Mouse (Mus musculus) ES-E14 (cell line): ENCODE measurements around the gene Pms2. TPM values are rescaled to one million over a fixed set of nuclear protein-coding genes. Genes with fewer than 3 reads are reported as not detected.

ENCODE experiments used
- DNase-seq: peaks from one replicate; pipeline ENCODE4 v3.0.0-alpha.2; 2013; ENCODE audit warnings: low read depth, low spot score
- H3K27ac ChIP-seq: 2 replicates; pipeline ENCODE4 v1.5.1; 2012; ENCODE audit warnings: low read depth, mild to moderate bottlenecking, low read length, moderate library complexity, mixed read lengths; ENCODE audit not compliant: poor library complexity, insufficient read depth, severe bottlenecking
- H3K36me3 ChIP-seq: 2 replicates; pipeline ENCODE4 v1.6.1; 2012; ENCODE audit warnings: mild to moderate bottlenecking, low read length, moderate library complexity, mixed read lengths; ENCODE audit not compliant: control insufficient read depth, poor library complexity, insufficient read depth, severe bottlenecking
- H3K4me1 ChIP-seq, 2 experiments: fragments of 150-350 bp in 1 of 2; sonication (generic) in 1 of 2; 2 replicates each; pipeline ENCODE4 v1.6.1; 2012; ENCODE audit warnings: low read length in 2 of 2, mild to moderate bottlenecking in 1 of 2, mixed read lengths in 1 of 2; ENCODE audit not compliant: control insufficient read depth in 2 of 2, insufficient read depth in 2 of 2, poor library complexity in 1 of 2
- H3K4me3 ChIP-seq, 2 experiments: fragments of 150-350 bp in 1 of 2; sonication (generic) in 1 of 2; 2 replicates each; pipeline ENCODE4 v1.5.1; 2012; ENCODE audit warnings: low read length in 2 of 2, low read depth in 1 of 2, mild to moderate bottlenecking in 1 of 2, mixed read lengths in 1 of 2; ENCODE audit not compliant: insufficient read depth in 1 of 2, poor library complexity in 1 of 2, severe bottlenecking in 1 of 2
- H3K9ac ChIP-seq: 2 replicates; pipeline ENCODE4 v1.6.1; 2012; ENCODE audit warnings: low read depth, mild to moderate bottlenecking, low read length, mixed read lengths; ENCODE audit not compliant: poor library complexity, insufficient read depth, severe bottlenecking
- H3K9me3 ChIP-seq: fragments of 150-350 bp; sonication (generic); 2 replicates; pipeline ENCODE4 v1.6.1; 2012; ENCODE audit warnings: low read depth, mild to moderate bottlenecking, low read length; ENCODE audit not compliant: control insufficient read depth, insufficient read depth
- CHD2 ChIP-seq: IDR thresholded peaks from 2 replicates; pipeline ENCODE4 v1.6.1; 2014; ENCODE audit warnings: mild to moderate bottlenecking, low read depth, low read length, inconsistent platforms
- HCFC1 ChIP-seq: IDR thresholded peaks from 2 replicates; pipeline ENCODE4 v1.6.1; 2012; ENCODE audit warnings: low read length, inconsistent platforms, borderline replicate concordance; ENCODE audit not compliant: insufficient read depth
- MAFK ChIP-seq: IDR thresholded peaks from 2 replicates; pipeline ENCODE4 v1.6.1; 2014; ENCODE audit warnings: mild to moderate bottlenecking, low read depth, low read length, inconsistent platforms; ENCODE audit not compliant: insufficient read depth
- ZC3H11A ChIP-seq: IDR thresholded peaks from 2 replicates; pipeline ENCODE4 v1.6.1; 2012; ENCODE audit warnings: low read depth, mild to moderate bottlenecking, inconsistent platforms, low read length, borderline replicate concordance
- ZNF384 ChIP-seq: IDR thresholded peaks from 2 replicates; pipeline ENCODE4 v1.6.1; 2012; ENCODE audit warnings: low read depth, low read length, inconsistent platforms
- in situ Hi-C, 2 experiments: fragments of 600-800 bp; cut with MboI; formaldehyde crosslinking; loops; one replicate each; pipeline ENCODE4 v1.15.1; 2025; ENCODE audit warnings: low sequenced_read_pairs in 2 of 2, inconsistent platforms in 1 of 2; ENCODE audit not compliant: unreplicated experiment in 2 of 2
- total RNA-seq: library from RNA; depleted of rRNA; stranded (reverse); fragments of 300-350 nt; gene quantifications from 2 replicates; pipeline ENCODE4 v1.2.3, GENCODE M21; 2012

Pms2 gene
- total RNA-seq, 1 experiment = 23.9 TPM

DNA sequence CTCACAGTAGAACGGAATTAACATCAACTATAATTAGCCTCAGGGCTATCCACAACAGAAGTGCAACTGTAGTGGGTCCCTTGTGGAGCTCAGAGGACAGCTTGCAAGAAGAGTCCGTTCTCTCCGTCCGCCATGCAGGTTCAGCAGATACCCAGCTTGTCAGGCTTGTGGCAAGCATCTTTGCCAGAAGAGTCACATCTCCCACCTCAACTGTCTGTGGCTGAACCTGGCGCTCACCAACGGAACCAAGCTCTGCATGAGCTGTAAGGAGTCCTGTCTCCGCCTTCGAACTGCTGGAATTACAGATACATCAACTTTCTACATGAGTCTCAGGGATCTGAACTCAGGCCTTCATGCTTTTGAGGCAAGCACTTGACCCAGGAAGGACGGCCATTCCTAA is 26.4 kb downstream of the Pms2 start:
- in situ Hi-C loops = no loop called here
- no peak overlapping the region for H3K4me3 ChIP-seq
- no peak for TF ChIP-seq ZNF384
- TF ChIP-seq MAFK = no peak
- no peak for TF ChIP-seq ZC3H11A
- no peak for TF ChIP-seq HCFC1
- no peak for TF ChIP-seq CHD2
- H3K4me1 ChIP-seq = peaks cover 0 to 3% of the 10 kb centered on the region in 2 experiments; a peak in 1 of 4 replicates
- H3K36me3 ChIP-seq = peaks cover under 1% of the 10 kb centered on the region; the same call in 1 of the 2 replicates
- no peak for DNase-seq
- H3K9me3 ChIP-seq = no peaks in the 10 kb centered on the region
- H3K27ac ChIP-seq = no peak overlapping the region
- H3K9ac ChIP-seq = no peak overlapping the region

DNA sequence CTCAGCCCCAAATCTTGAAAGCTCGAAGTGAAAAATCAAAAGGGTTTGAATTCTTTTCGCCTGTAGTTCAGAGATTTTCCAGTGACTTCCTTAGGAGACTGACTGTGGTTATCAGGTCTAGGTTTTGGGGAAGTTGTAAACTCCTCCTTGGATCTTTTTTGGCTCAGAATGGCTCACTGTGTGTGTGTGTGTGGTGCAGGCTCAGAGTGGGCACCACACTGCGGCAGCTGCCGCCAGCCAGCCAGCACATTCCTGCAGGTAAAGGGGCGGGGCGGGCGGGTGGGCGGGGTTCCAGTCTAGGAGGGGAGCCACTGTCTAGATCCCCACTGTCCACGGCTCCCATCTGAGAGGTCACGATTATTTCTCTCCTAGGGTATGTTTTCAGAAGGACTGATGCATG is 31.8 kb downstream of the Pms2 start:
- Histone ChIP-seq H3K9ac (no peak overlapping the region), H3K9me3 (no peaks in the 10 kb centered on the region), H3K4me1 (no peaks in the 10 kb centered on the region), H3K36me3 (no peaks in the 10 kb centered on the region), H3K4me3 (no peak overlapping the region), H3K27ac (no peak overlapping the region)
- in situ Hi-C loops = no loop called here
- TF ChIP-seq ZC3H11A = no peak
- no peak for TF ChIP-seq CHD2
- TF ChIP-seq MAFK = no peak
- no peak for TF ChIP-seq ZNF384
- TF ChIP-seq HCFC1 = no peak
- DNase-seq = no peak

DNA sequence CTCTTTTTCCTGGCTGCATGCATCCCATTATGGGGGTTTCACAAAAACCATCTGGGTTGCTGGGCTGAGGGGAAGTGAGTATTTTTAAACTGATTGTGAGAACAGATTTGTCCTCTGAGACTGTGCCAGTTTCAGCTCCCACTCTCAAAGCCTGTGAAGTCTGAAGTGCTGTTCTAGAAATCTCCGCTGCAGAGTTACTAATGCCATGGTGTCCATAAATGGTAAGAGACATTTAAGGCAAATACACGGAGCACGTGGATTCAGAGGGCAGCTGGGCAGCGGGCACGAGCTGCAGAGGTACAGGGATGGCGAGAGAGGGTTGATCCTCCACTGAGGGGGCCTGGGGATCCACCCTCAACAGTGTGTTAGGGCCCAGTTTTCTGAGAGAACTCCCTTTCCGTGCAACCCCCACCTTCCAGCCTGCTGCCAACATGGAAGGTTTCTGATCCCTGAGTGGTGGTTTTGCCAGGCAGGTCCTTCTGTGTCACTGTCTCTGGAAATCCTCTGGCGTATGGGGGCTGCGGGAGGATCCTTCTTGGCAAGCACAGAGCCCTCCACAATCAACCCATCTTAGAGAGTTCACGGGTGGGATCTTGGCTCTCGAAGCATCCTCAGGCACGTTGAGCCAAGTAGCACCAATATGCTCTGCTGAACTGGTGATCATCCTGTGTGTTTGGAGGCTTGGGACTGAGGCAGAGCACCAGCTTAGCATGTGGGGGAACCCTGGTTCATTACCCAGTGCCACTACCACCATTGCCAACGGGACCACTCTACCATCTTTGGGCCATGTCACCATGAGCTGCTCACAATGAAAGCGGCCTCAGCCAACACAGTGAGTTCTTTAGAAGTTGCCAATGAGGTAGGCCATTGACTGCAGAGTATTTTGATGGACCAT is 33.7 kb downstream of the Pms2 start:
- Histone ChIP-seq H3K36me3 (no peaks in the 10 kb centered on the region), H3K4me1 (no peaks in the 10 kb centered on the region), H3K4me3 (no peak overlapping the region), H3K9ac (no peak overlapping the region), H3K27ac (no peak overlapping the region), H3K9me3 (no peaks in the 10 kb centered on the region)
- DNase-seq = no peak
- TF ChIP-seq MAFK (no peak), ZC3H11A (no peak), HCFC1 (no peak), ZNF384 (no peak), CHD2 (no peak)
- in situ Hi-C loops = no loop called here

DNA sequence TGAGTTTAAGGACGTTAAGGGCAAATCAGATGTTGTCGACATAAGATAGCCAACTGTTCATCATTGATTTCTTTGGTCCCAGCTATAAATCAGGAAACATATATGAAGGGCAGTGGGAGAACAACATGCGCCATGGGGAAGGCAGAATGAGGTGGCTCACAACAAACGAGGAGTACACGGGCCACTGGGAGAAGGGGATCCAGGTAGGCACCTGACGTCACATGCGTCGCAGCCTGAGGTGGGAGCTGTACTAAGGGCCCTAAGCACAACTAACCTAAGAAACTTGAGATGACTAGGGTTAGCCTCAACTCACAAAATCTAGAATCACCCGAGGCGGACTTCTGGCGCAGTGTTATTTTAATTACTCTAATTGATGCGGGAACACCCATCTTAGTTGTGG is 38.6 kb downstream of the Pms2 start:
- DNase-seq = no peak
- H3K9ac ChIP-seq = no peak overlapping the region; the same call in 1 of the 2 replicates
- no peak overlapping the region for H3K4me3 ChIP-seq
- H3K36me3 ChIP-seq = no peaks in the 10 kb centered on the region
- no peak overlapping the region for H3K27ac ChIP-seq
- H3K4me1 ChIP-seq = 0 out of 4 replicates have a peak, but pooled peaks cover 0 to 2% of the 10 kb centered on the region in 2 experiments
- in situ Hi-C loops = no loop called here
- H3K9me3 ChIP-seq = no peaks in the 10 kb centered on the region
- TF ChIP-seq ZNF384 (no peak), ZC3H11A (no peak), CHD2 (no peak), HCFC1 (no peak), MAFK (no peak)
